Mouse (Mus musculus) kidney, postnatal 0 days (tissue): Measurements from ENCODE around the gene BC024978. TPM values are rescaled to one million over a fixed set of nuclear protein-coding genes. Genes with fewer than 3 reads are reported as not detected.

Source experiments
- ATAC-seq: fragments of 200-750 bp; cut with Nextera tagmentation; replicated peaks from 2 replicates; pipeline ENCODE4 v1.8.0; 2017; ENCODE audit warnings: low read depth, moderate number of reproducible peaks, moderate TSS enrichment, moderate library complexity; ENCODE audit not compliant: low FRiP score
- DNase-seq: peaks from one replicate; pipeline ENCODE4 v3.0.0-alpha.2; 2016; ENCODE audit warnings: low spot score
- H3K27ac ChIP-seq: fragments of 300-500 bp; sonication (generic); 2 replicates; pipeline ENCODE4 v1.5.1; 2014; ENCODE audit warnings: mild to moderate bottlenecking
- H3K27me3 ChIP-seq: fragments of 300-500 bp; sonication (generic); 2 replicates; pipeline ENCODE4 v1.6.1; 2014; ENCODE audit warnings: low read length, mixed read lengths; ENCODE audit not compliant: insufficient read depth
- H3K36me3 ChIP-seq: fragments of 300-500 bp; sonication (generic); 2 replicates; pipeline ENCODE4 v1.6.1; 2014; ENCODE audit warnings: low read length, mixed read lengths; ENCODE audit not compliant: insufficient read depth
- H3K4me1 ChIP-seq: fragments of 300-500 bp; sonication (generic); replicated peaks from 2 replicates; pipeline ENCODE4 v1.6.1; 2014; ENCODE audit warnings: antibody characterized with exemption, low read length, mixed read lengths; ENCODE audit not compliant: insufficient read depth
- H3K4me2 ChIP-seq: fragments of 300-500 bp; sonication (generic); 2 replicates; pipeline ENCODE4 v1.6.1; 2014; ENCODE audit warnings: mild to moderate bottlenecking, low read length, moderate library complexity, mixed read lengths
- H3K4me3 ChIP-seq: fragments of 300-500 bp; sonication (generic); replicated peaks from 2 replicates; pipeline ENCODE4 v1.5.1; 2014; ENCODE audit warnings: low read depth, low read length
- H3K9ac ChIP-seq: fragments of 300-500 bp; sonication (generic); 2 replicates; pipeline ENCODE4 v1.6.1; 2014; ENCODE audit warnings: low read depth, low read length
- H3K9me3 ChIP-seq: fragments of 300-500 bp; sonication (generic); replicated peaks from 2 replicates; pipeline ENCODE4 v1.6.1; 2016; ENCODE audit warnings: low read length, inconsistent platforms, mixed read lengths
- CTCF ChIP-seq: IDR thresholded peaks from 2 replicates; pipeline ENCODE4 v1.5.1; 2016; ENCODE audit warnings: antibody characterized with exemption, low read depth, mild to moderate bottlenecking, moderate library complexity
- WGBS: fragments of 180-500 bp; shearing (Covaris S2); extraction: QIAGEN DNeasy Blood & Tissue Kit; methylation state at CpG from one replicate; pipeline ENCODE4 v1.1.7; 2014; 5-methylcytosine and 5-hydroxymethylcytosine counted together
- polyA plus RNA-seq: library from polyadenylated mRNA; unstranded; fragments of >200 nt; fragmentation: Nextera tagmentation; extraction: Ambion mirVana; gene quantifications from 2 replicates; pipeline ENCODE4 v1.2.1, GENCODE M21; 2015

Gene BC024978
- polyA plus RNA-seq, 1 experiment from 2014 or later = 2.2 TPM

- Histone ChIP-seq H3K4me2 (no peak overlapping the region), H3K9me3 (no peaks in the 10 kb centered on the region), H3K27me3 (no peaks in the 10 kb centered on the region), H3K36me3 (peaks cover 22% of the 10 kb centered on the region; the same call in 1 of the 2 replicates), H3K9ac (no peak overlapping the region), H3K4me1 (0 out of 2 replicates have a peak, but pooled peaks cover 4% of the 10 kb centered on the region), H3K4me3 (no peak overlapping the region), H3K27ac (no peak overlapping the region)
- WGBS = 92% methylated on average over 3 of the region's 3 CpGs
- ATAC-seq (no peak), DNase-seq (no peak)
- no peak for TF ChIP-seq CTCF
Observed at GRCm38 (mm10) chr7:27170981-27171380, 24.6 kb upstream of the BC024978 start.

GRCm38 (mm10) chr7:27174496-27174895 is 21.1 kb upstream of the BC024978 start:
- no peak for DNase-seq
- no peaks in the 10 kb centered on the region for H3K9me3 ChIP-seq
- no peak for ATAC-seq
- no peak overlapping the region for H3K9ac ChIP-seq
- no peak for TF ChIP-seq CTCF
- H3K4me1 ChIP-seq = 0 out of 2 replicates have a peak, but pooled peaks cover 4% of the 10 kb centered on the region
- H3K27me3 ChIP-seq = no peaks in the 10 kb centered on the region
- no peak overlapping the region for H3K27ac ChIP-seq
- H3K4me3 ChIP-seq = no peak overlapping the region
- no peak overlapping the region for H3K4me2 ChIP-seq
- WGBS = 85% methylated on average over 15 of the region's 15 CpGs
- H3K36me3 ChIP-seq = peaks cover 22% of the 10 kb centered on the region; the same call in 1 of the 2 replicates

- WGBS = 92% methylated on average over 7 of the region's 7 CpGs
- Histone ChIP-seq H3K4me3 (no peak overlapping the region), H3K9me3 (no peaks in the 10 kb centered on the region), H3K4me1 (0 out of 2 replicates have a peak, but pooled peaks cover 4% of the 10 kb centered on the region), H3K27me3 (no peaks in the 10 kb centered on the region), H3K27ac (no peak overlapping the region), H3K4me2 (no peak overlapping the region), H3K36me3 (peaks cover 22% of the 10 kb centered on the region; the same call in 1 of the 2 replicates), H3K9ac (no peak overlapping the region)
- no peak for DNase-seq
- no peak for TF ChIP-seq CTCF
- ATAC-seq = no peak
Observed at GRCm38 (mm10) chr7:27174896-27175295, 20.7 kb upstream of the BC024978 start.

- Histone ChIP-seq H3K36me3 (0 out of 2 replicates have a peak, but pooled peaks cover 4% of the 10 kb centered on the region), H3K9ac (peak overlapping the region; percentile 71), H3K27ac (peak overlapping the region; percentile 95), H3K4me3 (peak overlapping the region; percentile 78), H3K9me3 (no peaks in the 10 kb centered on the region), H3K4me2 (peak overlapping the region; percentile 48), H3K27me3 (no peaks in the 10 kb centered on the region), H3K4me1 (0 out of 2 replicates have a peak, but pooled peaks cover 4% of the 10 kb centered on the region)
- TF ChIP-seq CTCF = no peak
- WGBS = 16% methylated on average over 4 of the region's 4 CpGs
- DNase-seq (no peak), ATAC-seq (peak; percentile 8)
Observed at GRCm38 (mm10) chr7:27177942-27178323, 17.6 kb upstream of the BC024978 start.

- Histone ChIP-seq H3K4me1 (0 out of 2 replicates have a peak, but pooled peaks cover 4% of the 10 kb centered on the region), H3K27ac (peak within 1 kb of the TSS; percentile 95), H3K36me3 (no peaks in the 10 kb centered on the region), H3K9me3 (no peaks in the 10 kb centered on the region), H3K9ac (peak within 1 kb of the TSS; percentile 71), H3K4me3 (peak within 1 kb of the TSS; percentile 78), H3K27me3 (no peaks in the 10 kb centered on the region), H3K4me2 (peak within 1 kb of the TSS; percentile 64)
- TF ChIP-seq CTCF = peak; percentile 72
- WGBS = under 1% methylated on average over 53 of the region's 53 CpGs
- peak; percentile 97 for ATAC-seq
- DNase-seq = peak; percentile 100
Observed at GRCm38 (mm10) chr7:27178324-27179216, 17.0 kb upstream of the BC024978 start, which contains the start of gene Rab4b. Rab4b (minus strand) TSS chr7:27178896.

- Histone ChIP-seq H3K9me3 (no peaks in the 10 kb centered on the region), H3K4me2 (peak overlapping the region; percentile 64), H3K4me1 (0 out of 2 replicates have a peak, but pooled peaks cover 4% of the 10 kb centered on the region), H3K27ac (peak overlapping the region; percentile 95; the same call in 1 of the 2 replicates), H3K9ac (peak overlapping the region; percentile 49; the same call in 1 of the 2 replicates), H3K27me3 (no peaks in the 10 kb centered on the region), H3K4me3 (peak overlapping the region; percentile 78), H3K36me3 (no peaks in the 10 kb centered on the region)
- 46% methylated on average over 16 of the region's 16 CpGs for WGBS
- TF ChIP-seq CTCF = no peak
- ATAC-seq = no peak
- no peak for DNase-seq
Observed at GRCm38 (mm10) chr7:27179217-27179918, 16.2 kb upstream of the BC024978 start.
